Mouse (Mus musculus): Measurements from ENCODE around the gene Syngr1.

- TF ChIP-seq POLR2AphosphoS5 (IDR thresholded peaks at IDR 0.05; ENCODE audit: borderline replicate concordance, low read depth, low read length) (no peak), POLR2A (IDR thresholded peaks at IDR 0.05; ENCODE audit: control insufficient read depth in 1 of 2, insufficient read depth in 1 of 2, low read depth in 1 of 2, low read length in 2 of 2, poor library complexity in 1 of 2) (no peak), USF1 (IDR thresholded peaks at IDR 0.05; ENCODE audit: low read depth, low read length) (no peak), CTCF (IDR thresholded peaks at IDR 0.05 in 2 of 3, conservative IDR thresholded peaks at IDR 0.05 in 1 of 3; ENCODE audit: control insufficient read depth in 1 of 3, insufficient read depth in 1 of 3, low read depth in 2 of 3, low read length in 3 of 3, poor library complexity in 1 of 3, severe bottlenecking in 1 of 3) (no peak), EP300 (IDR thresholded peaks at IDR 0.05; ENCODE audit: low read depth in 1 of 2, low read length in 2 of 2) (no peak), RAD21 (IDR thresholded peaks at IDR 0.05; ENCODE audit: low read depth, low read length) (no peak)
Observed at GRCm38 (mm10) chr15:80050093-80050492, 41.0 kb upstream of the Syngr1 start.

Data from MEL (cell line).